Mouse (Mus musculus) kidney, postnatal 25 days (tissue): ENCODE results near the gene Ccnb1ip1.

ENCODE experiments used
- DNase-seq, 2 experiments: peaks; one replicate each; pipeline ENCODE4 v3.0.0; 2021; ENCODE audit warnings: mixed read lengths in 2 of 2

Ccnb1ip1 gene

GRCm38 (mm10) chr14:50782166-50782565 is 25.4 kb downstream of the Ccnb1ip1 start:
- no peak for DNase-seq

- DNase-seq: no peak
Observed at GRCm38 (mm10) chr14:50771342-50771741, 36.2 kb downstream of the Ccnb1ip1 start.

- DNase-seq: no peak
Observed at GRCm38 (mm10) chr14:50765736-50766135, 41.8 kb downstream of the Ccnb1ip1 start.

- no peak for DNase-seq
Observed at GRCm38 (mm10) chr14:50758416-50759085, 49.0 kb downstream of the Ccnb1ip1 start.

- no peak for DNase-seq
Observed at GRCm38 (mm10) chr14:50744994-50745393, 62.5 kb downstream of the Ccnb1ip1 start, which contains the start of gene Olfr749. Gene Olfr749, minus strand, starts transcription at chr14:50745094.

- no peak for DNase-seq
Observed at GRCm38 (mm10) chr14:50741584-50741983, 65.9 kb downstream of the Ccnb1ip1 start.

GRCm38 (mm10) chr14:50740334-50740733 is 67.2 kb downstream of the Ccnb1ip1 start:
- no peak for DNase-seq
